Comparison of ENCODE assay signal across 19 mouse cellular contexts in genomic region chr10:120678277-120678676, GRCm38 (mm10).
DNase-seq lines count a peak whose midpoint lies in the region; ATAC-seq and TF ChIP-seq lines count a peak whose summit lies in the region.
"Had no signal": no experiment of that assay in that cellular context is flagged by ENCODE, and none has a peak within 500 bp of the region (broad histone marks: within the 10 kb centered on the region; RNA-seq: fewer than 3 reads in every experiment).

No protein-coding gene starts in this region.

- no peak overlapping the region for H3K9ac ChIP-seq in kidney, postnatal 0 days (ENCODE audit: low read depth, low read length)
- H3K9ac ChIP-seq in embryonic facial prominence, embryonic 11.5 days (replicated peaks; ENCODE audit: low read length) = no peak overlapping the region
- H3K9ac ChIP-seq in midbrain, embryonic 15.5 days = no peak overlapping the region
- H3K9ac ChIP-seq: forebrain, embryonic 12.5 days; hindbrain, embryonic 14.5 days; intestine, embryonic 15.5 days had no signal

- no peak for ATAC-seq in kidney, postnatal 0 days (replicated peaks; ENCODE audit: low FRiP score, low read depth)
- no peak for ATAC-seq in embryonic facial prominence, embryonic 11.5 days (replicated peaks; ENCODE audit: insufficient number of reproducible peaks, low FRiP score, low TSS enrichment, low read depth)
- ATAC-seq in midbrain, embryonic 15.5 days (replicated peaks) = no peak
- ATAC-seq: forebrain, embryonic 16.5 days; intestine, embryonic 15.5 days had no signal

- H3K27me3 ChIP-seq in kidney, postnatal 0 days (ENCODE audit: insufficient read depth, low read length) = no peaks in the 10 kb centered on the region
- H3K27me3 ChIP-seq in kidney, adult 2 months (replicated peaks; ENCODE audit: control insufficient read depth, insufficient read depth, low read length) = no peaks in the 10 kb centered on the region; the same call in 1 of the 2 replicates
- no peaks in the 10 kb centered on the region for H3K27me3 ChIP-seq in embryonic facial prominence, embryonic 11.5 days (ENCODE audit: control insufficient read depth, insufficient read depth, low read length)
- H3K27me3 ChIP-seq in midbrain, embryonic 15.5 days (replicated peaks) = no peaks in the 10 kb centered on the region
- H3K27me3 ChIP-seq: CH12.LX; forebrain, embryonic 12.5 days; intestine, embryonic 15.5 days had no signal

- no peaks in the 10 kb centered on the region for H3K9me3 ChIP-seq in kidney, postnatal 0 days (replicated peaks; ENCODE audit: low read length)
- no peaks in the 10 kb centered on the region for H3K9me3 ChIP-seq in embryonic facial prominence, embryonic 11.5 days (replicated peaks; ENCODE audit: control insufficient read depth, low read length)
- H3K9me3 ChIP-seq in midbrain, embryonic 15.5 days = no peaks in the 10 kb centered on the region
- H3K9me3 ChIP-seq: forebrain, embryonic 12.5 days; hindbrain, embryonic 10.5 days; intestine, embryonic 15.5 days had no signal

- WGBS in kidney, postnatal 0 days = 69% methylated on average over 8 of the region's 8 CpGs
- 70% methylated on average over 8 of the region's 8 CpGs for WGBS in kidney, adult 2 months
- 46% methylated on average over 8 of the region's 8 CpGs for WGBS in embryonic facial prominence, embryonic 11.5 days
- WGBS in midbrain, embryonic 15.5 days = 90% methylated on average over 8 of the region's 8 CpGs

- no peak overlapping the region for H3K27ac ChIP-seq in kidney, postnatal 0 days
- no peak overlapping the region for H3K27ac ChIP-seq in kidney, adult 2 months (ENCODE audit: insufficient read depth, low read depth, low read length)
- 0 out of 2 replicates have a peak overlapping the region, but pooled peaks have one; percentile 31 for H3K27ac ChIP-seq in embryonic facial prominence, embryonic 11.5 days (replicated peaks; ENCODE audit: low read depth, low read length)
- peak overlapping the region; percentile 47 for H3K27ac ChIP-seq in embryonic fibroblast, embryonic 13.5 days (ENCODE audit: insufficient read depth, low read length)
- H3K27ac ChIP-seq in midbrain, embryonic 15.5 days = no peak overlapping the region
- H3K27ac ChIP-seq: forebrain, embryonic 12.5 days; hindbrain, embryonic 10.5 days; hindbrain, embryonic 14.5 days; intestine, embryonic 15.5 days had no signal

- TF ChIP-seq CTCF in kidney, postnatal 0 days (IDR thresholded peaks at IDR 0.05; ENCODE audit: low read depth) = no peak
- no peak for TF ChIP-seq CTCF in kidney, adult 2 months (conservative IDR thresholded peaks at IDR 0.05; ENCODE audit: insufficient read depth, insufficient read length, low read depth, low read length)
- TF ChIP-seq CTCF in embryonic fibroblast, embryonic 13.5 days (IDR thresholded peaks at IDR 0.05; ENCODE audit: borderline replicate concordance, insufficient read depth, low read length) = no peak

- TF ChIP-seq POLR2A in kidney, adult 2 months (IDR thresholded peaks at IDR 0.05; ENCODE audit: low read depth, low read length) = no peak
- no peak for TF ChIP-seq POLR2A in embryonic fibroblast, embryonic 13.5 days (IDR thresholded peaks at IDR 0.05; ENCODE audit: low read depth, low read length)

- no peaks in the 10 kb centered on the region for H3K4me1 ChIP-seq in kidney, postnatal 0 days (replicated peaks; ENCODE audit: insufficient read depth, low read length)
- no peaks in the 10 kb centered on the region for H3K4me1 ChIP-seq in kidney, adult 2 months (ENCODE audit: control insufficient read depth, insufficient read depth, low read length)
- H3K4me1 ChIP-seq in embryonic facial prominence, embryonic 11.5 days (ENCODE audit: control insufficient read depth, insufficient read depth, low read length) = no peaks in the 10 kb centered on the region; the same call in 1 of the 2 replicates
- peaks cover 12% of the 10 kb centered on the region for H3K4me1 ChIP-seq in embryonic fibroblast, embryonic 13.5 days (ENCODE audit: control insufficient read depth, insufficient read depth, low read length)
- peaks cover 3% of the 10 kb centered on the region; the same call in 1 of the 2 replicates for H3K4me1 ChIP-seq in midbrain, embryonic 15.5 days

- H3K4me3 ChIP-seq in kidney, postnatal 0 days (replicated peaks; ENCODE audit: low read depth, low read length) = no peak overlapping the region
- H3K4me3 ChIP-seq in kidney, adult 2 months (ENCODE audit: insufficient read depth, low read depth, low read length) = no peak overlapping the region
- H3K4me3 ChIP-seq in embryonic facial prominence, embryonic 11.5 days (ENCODE audit: low read depth, low read length) = no peak overlapping the region
- no peak overlapping the region for H3K4me3 ChIP-seq in embryonic fibroblast, embryonic 13.5 days (ENCODE audit: insufficient read depth, low read length)
- H3K4me3 ChIP-seq in midbrain, embryonic 15.5 days = no peak overlapping the region
- H3K4me3 ChIP-seq: forebrain, embryonic 12.5 days; hindbrain, embryonic 10.5 days; intestine, embryonic 15.5 days had no signal

- no peak overlapping the region for H3K4me2 ChIP-seq in kidney, postnatal 0 days (ENCODE audit: low read length)
- no peak overlapping the region for H3K4me2 ChIP-seq in embryonic facial prominence, embryonic 11.5 days (ENCODE audit: low read depth, low read length)
- no peak overlapping the region for H3K4me2 ChIP-seq in midbrain, embryonic 15.5 days
- H3K4me2 ChIP-seq: forebrain, embryonic 12.5 days; heart, embryonic 11.5 days; hindbrain, embryonic 14.5 days; intestine, embryonic 15.5 days had no signal

- H3K36me3 ChIP-seq in kidney, postnatal 0 days (ENCODE audit: insufficient read depth, low read length) = no peaks in the 10 kb centered on the region
- no peaks in the 10 kb centered on the region for H3K36me3 ChIP-seq in kidney, adult 2 months (ENCODE audit: control insufficient read depth, insufficient read depth, low read length)
- H3K36me3 ChIP-seq in embryonic facial prominence, embryonic 11.5 days (replicated peaks; ENCODE audit: control insufficient read depth, insufficient read depth, low read depth, low read length) = no peaks in the 10 kb centered on the region
- H3K36me3 ChIP-seq in midbrain, embryonic 15.5 days (replicated peaks) = no peaks in the 10 kb centered on the region
- H3K36me3 ChIP-seq: forebrain, embryonic 12.5 days; hindbrain, embryonic 10.5 days; intestine, embryonic 15.5 days had no signal

- peak; percentile 41 for DNase-seq in kidney, postnatal 0 days (ENCODE audit: low spot score)
- DNase-seq in kidney, adult 2 months = no peak
- DNase-seq in embryonic facial prominence, embryonic 11.5 days (ENCODE audit: low spot score) = peak; percentile 63
- DNase-seq in left cerebral cortex, adult 11 months (ENCODE audit: low spot score) = no peak
- DNase-seq: adrenal gland, postnatal 10 days; cerebellum, adult 18-20 months; cerebellum, adult 9-11 months; cerebellum, postnatal 36 days; gastrocnemius, postnatal 10 days; heart, adult 18-20 months had no signal

Comparison
In these comparisons a context has a peak if more than half of its experiments do, and no peak if none do; other contexts are left out.
1. DNase-seq: peak in kidney, postnatal 0 days (single experiment) and embryonic facial prominence, embryonic 11.5 days (single experiment); none in kidney, adult 2 months (single experiment) and left cerebral cortex, adult 11 months (single experiment).
2. H3K27ac ChIP-seq: peak in embryonic facial prominence, embryonic 11.5 days (single experiment) and embryonic fibroblast, embryonic 13.5 days (single experiment); none in kidney, postnatal 0 days (single experiment), kidney, adult 2 months (single experiment) and midbrain, embryonic 15.5 days (single experiment).